Mouse (Mus musculus): ENCODE results near the gene Myo18b. TPM values are rescaled to one million over a fixed set of nuclear protein-coding genes. Genes with fewer than 3 reads are reported as not detected.

Myo18b gene
- polyA plus RNA-seq, 1 experiment from 2014 or later, result 17.1 TPM

- H3K4me1 ChIP-seq, result no peaks in the 10 kb centered on the region
- H3K27ac ChIP-seq (replicated peaks), result no peak overlapping the region
- ATAC-seq (ENCODE audit: extremely low read depth, insufficient number of reproducible peaks, low FRiP score, low TSS enrichment), result no peak
- H3K4me2 ChIP-seq, result no peak overlapping the region
- WGBS, result 64% methylated on average over 8 of the region's 8 CpGs
- H3K9me3 ChIP-seq, result no peaks in the 10 kb centered on the region
- H3K4me3 ChIP-seq, result no peak overlapping the region
- H3K27me3 ChIP-seq (replicated peaks), result peaks cover 73% of the 10 kb centered on the region
- no peak overlapping the region for H3K9ac ChIP-seq
- no peaks in the 10 kb centered on the region for H3K36me3 ChIP-seq
These were observed 229.0 kb downstream of the Myo18b start for GRCm38 (mm10) chr5:112667153-112667552.

- no peak overlapping the region for H3K4me3 ChIP-seq
- WGBS, result 54% methylated on average over 7 of the region's 7 CpGs
- H3K27ac ChIP-seq (replicated peaks), result no peak overlapping the region
- H3K36me3 ChIP-seq, result no peaks in the 10 kb centered on the region
- H3K9me3 ChIP-seq, result no peaks in the 10 kb centered on the region
- H3K4me2 ChIP-seq, result no peak overlapping the region
- no peak overlapping the region for H3K9ac ChIP-seq
- H3K27me3 ChIP-seq (replicated peaks), result peaks cover 76% of the 10 kb centered on the region
- no peaks in the 10 kb centered on the region for H3K4me1 ChIP-seq
- ATAC-seq (ENCODE audit: extremely low read depth, insufficient number of reproducible peaks, low FRiP score, low TSS enrichment), result no peak
These were observed 230.5 kb downstream of the Myo18b start for GRCm38 (mm10) chr5:112665661-112666060.

- 10% methylated on average over 1 of the region's 1 CpGs for WGBS
- Histone ChIP-seq H3K9me3 (no peaks in the 10 kb centered on the region), H3K4me1 (no peaks in the 10 kb centered on the region), H3K36me3 (no peaks in the 10 kb centered on the region), H3K4me2 (no peak overlapping the region), H3K9ac (no peak overlapping the region), H3K4me3 (no peak overlapping the region), H3K27me3 (replicated peaks) (peaks cover 86% of the 10 kb centered on the region), H3K27ac (replicated peaks) (no peak overlapping the region)
- ATAC-seq (ENCODE audit: extremely low read depth, insufficient number of reproducible peaks, low FRiP score, low TSS enrichment), result no peak
These were observed 232.5 kb downstream of the Myo18b start for GRCm38 (mm10) chr5:112663701-112664100.

GRCm38 (mm10) chr5:112660924-112661431 lies 235.2 kb downstream of the Myo18b start:
- H3K4me1 ChIP-seq, result no peaks in the 10 kb centered on the region
- H3K36me3 ChIP-seq, result no peaks in the 10 kb centered on the region
- H3K4me3 ChIP-seq, result no peak overlapping the region
- H3K27ac ChIP-seq (replicated peaks), result no peak overlapping the region
- H3K27me3 ChIP-seq (replicated peaks), result peaks cover 89% of the 10 kb centered on the region
- WGBS, result 42% methylated on average over 10 of the region's 10 CpGs
- ATAC-seq (ENCODE audit: extremely low read depth, insufficient number of reproducible peaks, low FRiP score, low TSS enrichment), result no peak
- H3K9ac ChIP-seq, result no peak overlapping the region
- H3K4me2 ChIP-seq, result no peak overlapping the region
- H3K9me3 ChIP-seq, result no peaks in the 10 kb centered on the region

- no peak for ATAC-seq (ENCODE audit: extremely low read depth, insufficient number of reproducible peaks, low FRiP score, low TSS enrichment)
- Histone ChIP-seq H3K4me3 (no peak overlapping the region), H3K36me3 (no peaks in the 10 kb centered on the region), H3K27me3 (replicated peaks) (peaks cover 94% of the 10 kb centered on the region), H3K4me2 (no peak overlapping the region), H3K27ac (replicated peaks) (no peak overlapping the region), H3K4me1 (peaks cover 8% of the 10 kb centered on the region), H3K9me3 (no peaks in the 10 kb centered on the region), H3K9ac (no peak overlapping the region)
- WGBS, result 45% methylated on average over 4 of the region's 4 CpGs
These were observed 236.9 kb downstream of the Myo18b start for GRCm38 (mm10) chr5:112659295-112659694.

GRCm38 (mm10) chr5:112656811-112657210 lies 239.4 kb downstream of the Myo18b start:
- Histone ChIP-seq H3K4me2 (no peak overlapping the region), H3K9ac (no peak overlapping the region), H3K9me3 (no peaks in the 10 kb centered on the region), H3K36me3 (no peaks in the 10 kb centered on the region), H3K27ac (replicated peaks) (no peak overlapping the region), H3K27me3 (replicated peaks) (peaks cover 97% of the 10 kb centered on the region), H3K4me3 (no peak overlapping the region), H3K4me1 (peaks cover 8% of the 10 kb centered on the region)
- WGBS, result 5% methylated on average over 6 of the region's 6 CpGs
- no peak for ATAC-seq (ENCODE audit: extremely low read depth, insufficient number of reproducible peaks, low FRiP score, low TSS enrichment)

- 2% methylated on average over 15 of the region's 15 CpGs for WGBS
- H3K4me3 ChIP-seq, result no peak overlapping the region
- peak overlapping the region; percentile 32 for H3K4me2 ChIP-seq
- no peaks in the 10 kb centered on the region for H3K9me3 ChIP-seq
- peaks cover 8% of the 10 kb centered on the region for H3K4me1 ChIP-seq
- H3K9ac ChIP-seq, result no peak overlapping the region
- H3K36me3 ChIP-seq, result no peaks in the 10 kb centered on the region
- H3K27ac ChIP-seq (replicated peaks), result no peak overlapping the region
- H3K27me3 ChIP-seq (replicated peaks), result peaks cover 97% of the 10 kb centered on the region
- no peak for ATAC-seq (ENCODE audit: extremely low read depth, insufficient number of reproducible peaks, low FRiP score, low TSS enrichment)
These were observed 240.1 kb downstream of the Myo18b start for GRCm38 (mm10) chr5:112655986-112656541.

- H3K4me2 ChIP-seq, result peak overlapping the region; percentile 32
- 4% methylated on average over 14 of the region's 14 CpGs for WGBS
- no peaks in the 10 kb centered on the region for H3K36me3 ChIP-seq
These were observed 240.6 kb downstream of the Myo18b start for GRCm38 (mm10) chr5:112655529-112655928.

GRCm38 (mm10) chr5:112652036-112652435 lies 244.1 kb downstream of the Myo18b start:
- Histone ChIP-seq H3K36me3 (no peaks in the 10 kb centered on the region), H3K4me2 (no peak overlapping the region), H3K4me3 (no peak overlapping the region), H3K9me3 (peaks cover 6% of the 10 kb centered on the region), H3K27ac (replicated peaks) (no peak overlapping the region), H3K4me1 (peaks cover 8% of the 10 kb centered on the region), H3K9ac (no peak overlapping the region), H3K27me3 (replicated peaks) (peaks cover 75% of the 10 kb centered on the region)
- 73% methylated on average over 4 of the region's 4 CpGs for WGBS
- ATAC-seq (ENCODE audit: extremely low read depth, insufficient number of reproducible peaks, low FRiP score, low TSS enrichment), result no peak

More at GRCm38 (mm10) chr5:112655529-112655928, 240.6 kb downstream of the Myo18b start:
- H3K27ac ChIP-seq (replicated peaks), result no peak overlapping the region
- H3K4me1 ChIP-seq, result peaks cover 8% of the 10 kb centered on the region
- no peak overlapping the region for H3K4me3 ChIP-seq
- no peak for ATAC-seq (ENCODE audit: extremely low read depth, insufficient number of reproducible peaks, low FRiP score, low TSS enrichment)
- no peaks in the 10 kb centered on the region for H3K9me3 ChIP-seq
- no peak overlapping the region for H3K9ac ChIP-seq
- peaks cover 98% of the 10 kb centered on the region for H3K27me3 ChIP-seq (replicated peaks)

- Histone ChIP-seq H3K4me3 (no peak overlapping the region), H3K27ac (replicated peaks) (no peak overlapping the region), H3K36me3 (no peaks in the 10 kb centered on the region), H3K27me3 (replicated peaks) (peaks cover 57% of the 10 kb centered on the region), H3K9ac (no peak overlapping the region), H3K4me1 (no peaks in the 10 kb centered on the region), H3K4me2 (no peak overlapping the region), H3K9me3 (peaks cover 6% of the 10 kb centered on the region)
- WGBS, result 64% methylated on average over 6 of the region's 6 CpGs
- ATAC-seq (ENCODE audit: extremely low read depth, insufficient number of reproducible peaks, low FRiP score, low TSS enrichment), result no peak
These were observed 246.9 kb downstream of the Myo18b start for GRCm38 (mm10) chr5:112649164-112649702.

- Histone ChIP-seq H3K9me3 (peaks cover 6% of the 10 kb centered on the region), H3K36me3 (no peaks in the 10 kb centered on the region), H3K4me2 (no peak overlapping the region), H3K27ac (replicated peaks) (no peak overlapping the region), H3K27me3 (replicated peaks) (peaks cover 52% of the 10 kb centered on the region), H3K4me1 (no peaks in the 10 kb centered on the region), H3K9ac (no peak overlapping the region), H3K4me3 (no peak overlapping the region)
- ATAC-seq (ENCODE audit: extremely low read depth, insufficient number of reproducible peaks, low FRiP score, low TSS enrichment), result no peak
- WGBS, result 84% methylated on average over 2 of the region's 2 CpGs
These were observed 249.3 kb downstream of the Myo18b start for GRCm38 (mm10) chr5:112646871-112647270.

- WGBS, result 88% methylated on average over 2 of the region's 2 CpGs
- no peak overlapping the region for H3K4me3 ChIP-seq
- no peak overlapping the region for H3K27ac ChIP-seq (replicated peaks)
- peaks cover 6% of the 10 kb centered on the region for H3K9me3 ChIP-seq
- H3K9ac ChIP-seq, result no peak overlapping the region
- no peak for ATAC-seq (ENCODE audit: extremely low read depth, insufficient number of reproducible peaks, low FRiP score, low TSS enrichment)
- H3K4me1 ChIP-seq, result peaks cover 7% of the 10 kb centered on the region
- peaks cover 52% of the 10 kb centered on the region for H3K27me3 ChIP-seq (replicated peaks)
- H3K36me3 ChIP-seq, result no peaks in the 10 kb centered on the region
- H3K4me2 ChIP-seq, result no peak overlapping the region
These were observed 250.6 kb downstream of the Myo18b start for GRCm38 (mm10) chr5:112645535-112645934.

Data from heart, embryonic 13.5 days (tissue).